Mouse (Mus musculus) liver, postnatal 0 days (tissue): ENCODE data around the gene Gm9945. TPM values are rescaled to one million over a fixed set of nuclear protein-coding genes. Genes with fewer than 3 reads are reported as not detected.
A peak's percentile ranks its signal among the peaks of the same experiment; 100 is the strongest.

ENCODE experiments used
- ATAC-seq: fragments of 200-750 bp; cut with Nextera tagmentation; 2 replicates; pipeline ENCODE4 v1.8.0; 2017; ENCODE audit warnings: mild to moderate bottlenecking, moderate library complexity
- DNase-seq: peaks from one replicate; pipeline ENCODE4 v3.0.0-alpha.2; 2016
- H3K27ac ChIP-seq: fragments of 300-500 bp; sonication (generic); 2 replicates; pipeline ENCODE4 v1.5.1; 2014; ENCODE audit warnings: antibody characterized with exemption, moderate library complexity, mild to moderate bottlenecking, low read depth
- H3K27me3 ChIP-seq: fragments of 300-500 bp; sonication (generic); 2 replicates; pipeline ENCODE4 v1.6.1; 2014; ENCODE audit warnings: low read length, control low read depth, mixed read lengths; ENCODE audit not compliant: insufficient read depth
- H3K36me3 ChIP-seq: fragments of 300-500 bp; sonication (generic); replicated peaks from 2 replicates; pipeline ENCODE4 v1.6.1; 2014; ENCODE audit warnings: mild to moderate bottlenecking, control low read depth, low read length, moderate library complexity, mixed read lengths; ENCODE audit not compliant: insufficient read depth
- H3K4me1 ChIP-seq: fragments of 300-500 bp; sonication (generic); 2 replicates; pipeline ENCODE4 v1.6.1; 2014; ENCODE audit warnings: antibody characterized with exemption, mild to moderate bottlenecking, control low read depth; ENCODE audit not compliant: insufficient read depth
- H3K4me2 ChIP-seq: fragments of 300-500 bp; sonication (generic); 2 replicates; pipeline ENCODE4 v1.6.1; 2014; ENCODE audit warnings: low read depth, mild to moderate bottlenecking, low read length, moderate library complexity, mixed read lengths
- H3K4me3 ChIP-seq: fragments of 300-500 bp; sonication (generic); 2 replicates; pipeline ENCODE4 v1.5.1; 2014; ENCODE audit warnings: low read depth, low read length
- H3K9ac ChIP-seq: fragments of 300-500 bp; sonication (generic); replicated peaks from 2 replicates; pipeline ENCODE4 v1.6.1; 2014; ENCODE audit warnings: mild to moderate bottlenecking, moderate library complexity
- H3K9me3 ChIP-seq: fragments of 300-500 bp; sonication (generic); 2 replicates; pipeline ENCODE4 v1.6.1; 2016; ENCODE audit warnings: mild to moderate bottlenecking, control low read depth, low read length, mixed read lengths
- CTCF ChIP-seq: sonication (generic); IDR thresholded peaks from 2 replicates; pipeline ENCODE4 v1.5.1; 2016; ENCODE audit warnings: antibody characterized with exemption, low read depth
- EP300 ChIP-seq: IDR thresholded peaks from 2 replicates; pipeline ENCODE4 v1.6.1; 2016; ENCODE audit warnings: antibody characterized with exemption, low read depth, mild to moderate bottlenecking
- WGBS: fragments of 180-500 bp; shearing (Covaris S2); extraction: QIAGEN DNeasy Blood & Tissue Kit; methylation state at CpG from one replicate; pipeline ENCODE4 v1.1.7; 2014; ENCODE audit not compliant: insufficient replicate concordance; 5-methylcytosine and 5-hydroxymethylcytosine counted together
- polyA plus RNA-seq: library from polyadenylated mRNA; unstranded; fragments of >200 nt; fragmentation: Nextera tagmentation; extraction: Ambion mirVana; gene quantifications from 2 replicates; pipeline ENCODE4 v1.2.1, GENCODE M21; 2015

The Gm9945 gene
- polyA plus RNA-seq, 1 experiment from 2014 or later, result 0.15 TPM

DNA sequence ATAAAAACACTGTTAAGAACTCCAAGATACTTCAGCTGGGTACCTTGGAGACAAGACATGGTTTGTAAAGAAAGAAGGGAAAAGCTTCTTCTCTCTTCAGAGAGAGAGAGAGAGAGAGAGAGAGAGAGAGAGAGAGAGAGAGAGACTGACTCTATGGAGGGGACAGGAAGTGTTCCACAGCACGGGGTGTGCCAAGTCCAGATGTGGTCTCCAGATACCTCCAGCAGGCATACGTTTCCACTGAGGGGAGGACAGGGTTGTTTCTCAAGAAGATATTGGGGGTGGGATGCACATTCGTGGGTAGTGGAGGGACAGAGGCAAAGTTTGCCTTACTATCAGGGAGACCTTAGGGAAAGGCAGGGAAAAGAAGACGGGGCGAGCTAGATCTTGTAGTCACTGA lies 38.8 kb downstream of the Gm9945 start:
- Histone ChIP-seq H3K27ac (peak overlapping the region; percentile 79), H3K4me1 (peaks cover 24% of the 10 kb centered on the region), H3K9me3 (no peaks in the 10 kb centered on the region), H3K4me3 (peak overlapping the region; percentile 72), H3K36me3 (no peaks in the 10 kb centered on the region), H3K27me3 (no peaks in the 10 kb centered on the region), H3K4me2 (peak overlapping the region; percentile 79), H3K9ac (peak overlapping the region; percentile 79)
- no peak for TF ChIP-seq CTCF
- TF ChIP-seq EP300, result no peak; the same call in 1 of the 2 replicates
- DNase-seq (peak; percentile 49), ATAC-seq (peak; percentile 40)
- 20% methylated on average over 5 of the region's 5 CpGs for WGBS

GRCm38 (mm10) chr11:53519207-53520121 lies 39.5 kb downstream of the Gm9945 start, which contains the start of gene Sept8:
Gene Sept8 (plus strand): TSS chr11:53519257.
- Histone ChIP-seq H3K9me3 (no peaks in the 10 kb centered on the region), H3K36me3 (no peaks in the 10 kb centered on the region), H3K9ac (peak within 1 kb of the TSS; percentile 79), H3K4me2 (peak within 1 kb of the TSS; percentile 79), H3K27ac (peak within 1 kb of the TSS; percentile 79), H3K4me1 (peaks cover 24% of the 10 kb centered on the region), H3K27me3 (no peaks in the 10 kb centered on the region), H3K4me3 (peak within 1 kb of the TSS; percentile 72)
- ATAC-seq (peak; percentile 73), DNase-seq (peak; percentile 83)
- no peak for TF ChIP-seq EP300
- TF ChIP-seq CTCF, result no peak
- WGBS, result 3% methylated on average over 64 of the region's 79 CpGs

DNA sequence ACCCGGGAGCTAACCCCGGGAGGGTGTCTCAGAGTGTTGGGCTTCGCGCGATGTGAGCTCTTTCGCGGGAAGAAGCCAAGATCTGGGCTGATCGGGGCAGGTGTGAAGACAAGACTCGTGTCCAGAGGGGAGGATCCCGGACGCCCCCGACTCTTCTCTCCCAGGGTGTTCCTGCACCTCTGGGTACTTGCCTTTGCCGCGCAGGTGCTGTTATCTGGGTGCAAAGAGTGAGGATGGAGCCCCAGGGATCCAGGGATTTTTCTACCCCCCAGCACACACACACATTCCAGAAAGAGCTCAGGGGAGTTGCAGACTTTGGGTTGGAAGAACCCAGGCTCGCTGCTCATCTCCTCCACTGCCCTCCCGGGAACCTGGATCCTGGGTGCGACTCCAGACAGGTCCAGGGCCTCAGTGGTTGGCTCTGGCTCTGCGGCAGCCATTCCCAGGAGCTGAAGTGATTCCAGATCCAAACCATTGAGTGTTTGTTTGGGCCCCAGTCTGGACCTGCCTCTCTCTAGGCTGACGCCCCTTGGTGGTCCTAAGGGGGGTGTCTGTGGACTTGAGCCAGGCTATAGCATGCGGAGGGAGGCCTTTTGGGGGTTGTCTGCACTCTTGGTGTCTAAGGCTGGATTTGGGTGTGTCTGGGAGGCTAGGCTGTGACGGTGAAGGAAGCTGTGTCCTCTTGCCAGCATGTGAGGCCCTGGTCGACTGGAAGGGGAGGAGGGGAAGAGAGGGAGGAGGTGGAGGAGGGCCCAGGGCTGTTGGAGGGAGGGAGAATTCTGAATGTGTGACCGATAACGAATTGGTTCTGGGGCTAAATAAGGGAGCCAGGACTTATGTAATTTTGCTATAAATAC lies 40.4 kb downstream of the Gm9945 start:
- H3K9ac ChIP-seq, result peak overlapping the region; percentile 79
- peaks cover 24% of the 10 kb centered on the region for H3K4me1 ChIP-seq
- H3K36me3 ChIP-seq, result no peaks in the 10 kb centered on the region
- H3K9me3 ChIP-seq, result no peaks in the 10 kb centered on the region
- H3K27me3 ChIP-seq, result no peaks in the 10 kb centered on the region
- peak; percentile 66 for DNase-seq
- peak; percentile 72 for ATAC-seq
- H3K27ac ChIP-seq, result peak overlapping the region; percentile 79
- TF ChIP-seq EP300 (no peak), CTCF (no peak)
- peak overlapping the region; percentile 79 for H3K4me2 ChIP-seq
- peak overlapping the region; percentile 72 for H3K4me3 ChIP-seq
- WGBS, result 8% methylated on average over 19 of the region's 24 CpGs

- Histone ChIP-seq H3K4me3 (peak overlapping the region; percentile 72), H3K27ac (peak overlapping the region; percentile 69), H3K4me1 (peaks cover 24% of the 10 kb centered on the region), H3K9ac (peak overlapping the region; percentile 79), H3K4me2 (peak overlapping the region; percentile 79), H3K36me3 (no peaks in the 10 kb centered on the region), H3K27me3 (no peaks in the 10 kb centered on the region), H3K9me3 (no peaks in the 10 kb centered on the region)
- WGBS, result 36% methylated on average over 16 of the region's 16 CpGs
- TF ChIP-seq EP300, result peak; percentile 33; the same call in 1 of the 2 replicates
- no peak for TF ChIP-seq CTCF
- ATAC-seq, result peak; percentile 18
- no peak for DNase-seq
Observed at GRCm38 (mm10) chr11:53521120-53521820, 41.3 kb downstream of the Gm9945 start.

DNA sequence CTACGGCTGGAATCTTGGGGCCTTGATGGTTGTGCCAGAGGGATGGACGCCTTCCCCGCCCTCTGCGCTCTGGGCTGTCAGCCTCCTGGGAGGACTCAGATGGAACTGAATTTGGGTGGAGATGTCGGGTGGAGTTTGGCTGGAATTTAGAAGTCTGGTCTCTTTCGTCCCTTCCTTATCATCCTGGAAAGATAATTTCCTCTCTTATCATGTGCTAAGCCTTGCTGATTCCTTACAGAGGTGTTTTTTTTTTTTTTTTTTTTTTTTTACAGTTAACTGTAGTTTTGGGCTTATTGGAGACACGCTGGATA lies 41.8 kb downstream of the Gm9945 start:
- H3K4me2 ChIP-seq, result peak overlapping the region; percentile 79
- H3K36me3 ChIP-seq, result no peaks in the 10 kb centered on the region
- H3K9me3 ChIP-seq, result no peaks in the 10 kb centered on the region
- ATAC-seq (no peak), DNase-seq (no peak)
- H3K27ac ChIP-seq, result peak overlapping the region; percentile 69; the same call in 1 of the 2 replicates
- H3K4me3 ChIP-seq, result peak overlapping the region; percentile 72
- TF ChIP-seq CTCF, result no peak
- no peak for TF ChIP-seq EP300
- H3K9ac ChIP-seq, result peak overlapping the region; percentile 79; the same call in 1 of the 2 replicates
- WGBS, result 60% methylated on average over 7 of the region's 7 CpGs
- no peaks in the 10 kb centered on the region for H3K27me3 ChIP-seq
- H3K4me1 ChIP-seq, result peaks cover 23% of the 10 kb centered on the region
